Mouse (Mus musculus): ENCODE data around the gene Atoh7. TPM values are rescaled to one million over a fixed set of nuclear protein-coding genes. Genes with fewer than 3 reads are reported as not detected.

The Atoh7 gene
- polyA plus RNA-seq, 1 experiment from 2014 or later = not detected

DNA sequence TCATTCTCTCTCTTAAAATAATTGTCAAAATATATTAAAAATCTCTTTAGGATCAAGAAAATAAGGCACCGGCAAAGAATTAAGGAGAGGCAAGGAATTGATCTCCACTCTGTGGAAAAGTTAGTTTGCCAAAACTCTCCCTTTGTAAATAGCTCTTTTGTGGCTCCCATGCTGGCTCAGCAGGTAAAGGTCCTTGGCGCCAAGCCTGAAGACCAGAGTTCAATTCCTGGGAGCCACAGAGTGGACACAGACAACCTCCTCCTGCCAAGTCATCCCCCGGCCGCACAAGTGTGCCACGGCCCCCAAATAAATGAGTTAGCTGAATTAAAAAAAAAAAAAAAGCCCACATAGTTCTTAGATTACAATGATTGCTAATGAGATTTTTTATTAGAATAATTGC lies 36.8 kb upstream of the Atoh7 start:
- Histone ChIP-seq H3K9ac (replicated peaks; ENCODE audit: low read length) (no peak overlapping the region), H3K4me1 (ENCODE audit: insufficient read depth, low read length) (0 out of 2 replicates have a peak, but pooled peaks cover 8% of the 10 kb centered on the region), H3K27me3 (ENCODE audit: insufficient read depth, low read length) (no peaks in the 10 kb centered on the region), H3K9me3 (ENCODE audit: low read length) (no peaks in the 10 kb centered on the region), H3K4me3 (ENCODE audit: low read length) (no peak overlapping the region), H3K36me3 (ENCODE audit: insufficient read depth, low read length) (no peaks in the 10 kb centered on the region), H3K4me2 (replicated peaks; ENCODE audit: low read depth, low read length) (no peak overlapping the region), H3K27ac (ENCODE audit: low read length) (no peak overlapping the region)
- WGBS = 92% methylated on average over 5 of the region's 5 CpGs
- ATAC-seq (ENCODE audit: low FRiP score, low TSS enrichment) = no peak

DNA sequence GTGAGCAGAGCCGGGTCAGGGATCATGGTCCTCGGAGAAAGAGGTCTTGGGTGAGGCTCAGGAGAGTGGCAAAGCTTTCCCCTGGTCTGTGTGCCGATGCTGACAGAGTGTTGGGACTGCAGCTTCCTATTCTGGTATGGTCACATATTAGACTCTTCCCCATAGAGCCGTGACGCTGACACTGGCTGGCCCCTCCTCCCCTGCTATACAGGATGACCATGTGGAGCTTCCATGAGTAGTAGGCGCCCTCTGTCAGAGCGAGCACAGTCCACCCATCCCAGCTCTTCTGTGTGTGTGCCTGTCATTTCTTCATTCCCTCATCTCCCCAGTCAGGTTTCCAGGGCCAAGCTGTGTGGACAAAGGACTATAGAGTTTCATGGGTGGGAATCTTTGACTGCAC lies 36.1 kb upstream of the Atoh7 start:
- no peaks in the 10 kb centered on the region for H3K27me3 ChIP-seq (ENCODE audit: insufficient read depth, low read length)
- no peak overlapping the region for H3K4me2 ChIP-seq (replicated peaks; ENCODE audit: low read depth, low read length)
- H3K9me3 ChIP-seq (ENCODE audit: low read length) = no peaks in the 10 kb centered on the region
- no peak for ATAC-seq (ENCODE audit: low FRiP score, low TSS enrichment)
- no peaks in the 10 kb centered on the region for H3K36me3 ChIP-seq (ENCODE audit: insufficient read depth, low read length)
- H3K27ac ChIP-seq (ENCODE audit: low read length) = no peak overlapping the region
- H3K4me3 ChIP-seq (ENCODE audit: low read length) = no peak overlapping the region
- 77% methylated on average over 7 of the region's 7 CpGs for WGBS
- H3K4me1 ChIP-seq (ENCODE audit: insufficient read depth, low read length) = 0 out of 2 replicates have a peak, but pooled peaks cover 8% of the 10 kb centered on the region
- no peak overlapping the region for H3K9ac ChIP-seq (replicated peaks; ENCODE audit: low read length)

DNA sequence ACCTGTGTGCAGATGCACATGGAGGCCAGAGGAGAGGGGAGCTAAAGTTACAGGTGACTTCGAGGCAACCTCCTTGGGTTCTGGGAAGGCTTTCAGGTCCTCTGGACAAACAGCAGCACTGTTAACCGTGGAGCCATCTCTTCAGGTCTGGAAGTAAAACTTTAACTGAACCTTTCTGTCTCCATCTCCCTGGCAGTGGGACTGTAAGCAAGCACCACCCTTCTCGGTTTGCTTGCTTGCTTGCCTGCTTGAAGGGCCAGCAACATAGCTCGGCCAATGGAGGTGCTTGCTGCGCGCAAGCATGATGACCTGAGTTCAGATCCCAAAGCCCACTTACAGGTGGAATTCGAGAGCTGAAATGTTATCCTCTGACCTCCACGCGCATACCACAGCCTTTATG lies 34.9 kb upstream of the Atoh7 start:
- H3K9ac ChIP-seq (replicated peaks; ENCODE audit: low read length) = no peak overlapping the region
- no peak for ATAC-seq (ENCODE audit: low FRiP score, low TSS enrichment)
- H3K4me2 ChIP-seq (replicated peaks; ENCODE audit: low read depth, low read length) = no peak overlapping the region
- H3K27me3 ChIP-seq (ENCODE audit: insufficient read depth, low read length) = no peaks in the 10 kb centered on the region
- H3K27ac ChIP-seq (ENCODE audit: low read length) = no peak overlapping the region
- H3K36me3 ChIP-seq (ENCODE audit: insufficient read depth, low read length) = 0 out of 2 replicates have a peak, but pooled peaks cover 2% of the 10 kb centered on the region
- H3K4me1 ChIP-seq (ENCODE audit: insufficient read depth, low read length) = 0 out of 2 replicates have a peak, but pooled peaks cover 8% of the 10 kb centered on the region
- 0 out of 2 replicates have a peak, but pooled peaks cover 4% of the 10 kb centered on the region for H3K9me3 ChIP-seq (ENCODE audit: low read length)
- 83% methylated on average over 9 of the region's 9 CpGs for WGBS
- H3K4me3 ChIP-seq (ENCODE audit: low read length) = no peak overlapping the region

DNA sequence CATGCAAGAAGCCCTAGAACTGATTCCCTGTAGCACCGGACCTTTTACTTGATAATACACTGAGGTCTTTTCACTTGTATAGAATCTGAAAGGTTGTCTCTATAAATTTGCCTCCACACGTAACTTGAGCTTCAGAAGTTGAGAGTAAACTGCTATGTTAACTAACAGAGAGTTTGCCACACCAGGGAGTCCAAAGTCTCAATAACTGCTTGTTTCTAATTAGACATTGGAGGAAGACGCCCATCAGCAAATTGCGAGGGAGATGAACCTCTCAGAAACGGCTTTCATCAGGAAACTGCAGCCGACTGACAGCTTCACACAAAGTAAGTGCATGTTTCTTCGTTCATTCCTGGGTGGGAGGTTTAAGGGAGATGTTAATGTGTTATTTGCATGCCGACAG lies 33.9 kb upstream of the Atoh7 start:
- Histone ChIP-seq H3K4me2 (replicated peaks; ENCODE audit: low read depth, low read length) (no peak overlapping the region), H3K4me1 (ENCODE audit: insufficient read depth, low read length) (0 out of 2 replicates have a peak, but pooled peaks cover 6% of the 10 kb centered on the region), H3K9ac (replicated peaks; ENCODE audit: low read length) (no peak overlapping the region), H3K4me3 (ENCODE audit: low read length) (no peak overlapping the region), H3K27me3 (ENCODE audit: insufficient read depth, low read length) (no peaks in the 10 kb centered on the region), H3K9me3 (ENCODE audit: low read length) (0 out of 2 replicates have a peak, but pooled peaks cover 4% of the 10 kb centered on the region), H3K36me3 (ENCODE audit: insufficient read depth, low read length) (0 out of 2 replicates have a peak, but pooled peaks cover 2% of the 10 kb centered on the region), H3K27ac (ENCODE audit: low read length) (no peak overlapping the region)
- whole genome bisulfite sequencing = 58% methylated on average over 8 of the region's 8 CpGs
- ATAC-seq (ENCODE audit: low FRiP score, low TSS enrichment) = no peak

DNA sequence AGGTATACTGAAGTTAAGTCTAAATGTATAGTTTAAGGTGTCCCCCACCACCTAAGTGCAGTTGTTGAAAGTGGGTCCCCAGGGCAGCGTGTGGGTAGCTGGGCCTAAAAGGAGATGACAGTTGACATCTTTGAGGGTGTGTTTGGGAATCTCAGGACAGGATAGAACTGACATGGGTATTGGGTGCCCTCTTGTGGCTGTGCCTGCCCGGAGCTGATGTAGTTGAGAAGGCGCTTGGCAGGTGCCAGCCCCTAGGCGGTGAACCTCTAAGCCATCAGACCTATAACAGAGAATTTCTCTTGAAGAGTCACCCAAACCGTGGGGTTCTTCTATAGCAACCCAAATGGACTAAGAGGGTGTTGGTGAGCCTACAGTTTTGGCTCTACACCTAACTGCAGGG lies 33.5 kb upstream of the Atoh7 start:
- 4% methylated on average over 5 of the region's 5 CpGs for WGBS
- Histone ChIP-seq H3K4me3 (ENCODE audit: low read length) (no peak overlapping the region), H3K9me3 (ENCODE audit: low read length) (0 out of 2 replicates have a peak, but pooled peaks cover 4% of the 10 kb centered on the region), H3K4me1 (ENCODE audit: insufficient read depth, low read length) (0 out of 2 replicates have a peak, but pooled peaks cover 3% of the 10 kb centered on the region), H3K4me2 (replicated peaks; ENCODE audit: low read depth, low read length) (no peak overlapping the region), H3K27me3 (ENCODE audit: insufficient read depth, low read length) (no peaks in the 10 kb centered on the region), H3K36me3 (ENCODE audit: insufficient read depth, low read length) (0 out of 2 replicates have a peak, but pooled peaks cover 2% of the 10 kb centered on the region), H3K27ac (ENCODE audit: low read length) (no peak overlapping the region), H3K9ac (replicated peaks; ENCODE audit: low read length) (no peak overlapping the region)
- peak; percentile 80 for ATAC-seq (ENCODE audit: low FRiP score, low TSS enrichment)

DNA sequence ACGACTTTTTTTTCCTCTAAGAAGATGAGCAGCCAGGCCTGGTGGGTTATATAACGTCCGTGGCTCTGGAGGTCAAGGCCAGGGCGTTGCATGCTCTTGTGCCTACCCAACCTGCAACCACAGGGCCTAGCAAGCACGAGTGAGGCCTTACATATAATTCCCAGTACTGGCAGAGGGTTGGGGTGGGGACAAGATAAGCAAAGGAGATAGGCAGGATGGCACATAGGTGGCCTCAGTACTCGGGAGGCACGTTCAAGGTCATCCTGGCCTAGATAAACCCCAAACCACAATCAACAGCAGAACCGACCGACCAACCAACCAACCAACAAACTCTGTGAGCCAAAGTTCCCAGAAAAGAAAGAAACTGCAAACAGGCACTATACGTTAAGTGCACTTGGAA lies 13.1 kb upstream of the Atoh7 start:
- Histone ChIP-seq H3K9me3 (ENCODE audit: low read length) (no peaks in the 10 kb centered on the region), H3K27ac (ENCODE audit: low read length) (no peak overlapping the region), H3K36me3 (ENCODE audit: insufficient read depth, low read length) (no peaks in the 10 kb centered on the region), H3K9ac (replicated peaks; ENCODE audit: low read length) (no peak overlapping the region), H3K4me1 (ENCODE audit: insufficient read depth, low read length) (0 out of 2 replicates have a peak, but pooled peaks cover 10% of the 10 kb centered on the region), H3K27me3 (ENCODE audit: insufficient read depth, low read length) (0 out of 2 replicates have a peak, but pooled peaks cover 2% of the 10 kb centered on the region), H3K4me2 (replicated peaks; ENCODE audit: low read depth, low read length) (no peak overlapping the region), H3K4me3 (ENCODE audit: low read length) (no peak overlapping the region)
- WGBS = 74% methylated on average over 10 of the region's 10 CpGs
- ATAC-seq (ENCODE audit: low FRiP score, low TSS enrichment) = no peak

DNA sequence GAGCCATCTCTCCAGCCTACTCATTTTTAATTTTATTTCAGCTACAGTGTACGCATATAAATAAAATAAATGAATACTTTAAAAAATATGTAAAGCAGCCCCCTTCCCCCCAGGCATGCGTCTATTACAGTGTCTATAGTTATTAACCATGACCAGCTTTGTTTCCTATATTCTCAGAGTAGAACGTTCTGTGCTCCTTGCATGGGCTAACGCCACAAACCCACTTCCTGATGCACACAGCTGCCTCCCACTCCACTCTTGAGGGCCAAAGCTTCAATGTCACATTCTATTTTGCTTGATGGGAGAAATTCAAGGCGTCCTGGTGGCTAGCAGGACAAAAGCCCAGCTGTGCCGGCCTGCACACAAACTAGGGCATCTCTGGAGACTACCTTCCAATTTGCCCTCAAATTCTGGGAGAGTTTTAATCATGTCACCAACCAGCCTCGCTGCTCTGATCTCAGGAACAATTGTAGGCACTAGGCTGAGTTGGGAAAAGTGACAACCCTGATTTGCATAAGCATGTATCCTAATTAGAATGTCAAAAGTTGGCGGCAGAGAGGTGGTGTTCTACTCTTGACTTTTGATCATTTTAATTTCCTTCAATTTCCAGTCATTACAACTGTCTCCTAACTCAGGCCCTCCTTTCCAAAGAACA lies 10.2 kb upstream of the Atoh7 start:
- Histone ChIP-seq H3K9ac (replicated peaks; ENCODE audit: low read length) (peak overlapping the region; percentile 63), H3K4me3 (ENCODE audit: low read length) (peak overlapping the region; percentile 45)
- no peak for ATAC-seq (ENCODE audit: low FRiP score, low TSS enrichment)

DNA sequence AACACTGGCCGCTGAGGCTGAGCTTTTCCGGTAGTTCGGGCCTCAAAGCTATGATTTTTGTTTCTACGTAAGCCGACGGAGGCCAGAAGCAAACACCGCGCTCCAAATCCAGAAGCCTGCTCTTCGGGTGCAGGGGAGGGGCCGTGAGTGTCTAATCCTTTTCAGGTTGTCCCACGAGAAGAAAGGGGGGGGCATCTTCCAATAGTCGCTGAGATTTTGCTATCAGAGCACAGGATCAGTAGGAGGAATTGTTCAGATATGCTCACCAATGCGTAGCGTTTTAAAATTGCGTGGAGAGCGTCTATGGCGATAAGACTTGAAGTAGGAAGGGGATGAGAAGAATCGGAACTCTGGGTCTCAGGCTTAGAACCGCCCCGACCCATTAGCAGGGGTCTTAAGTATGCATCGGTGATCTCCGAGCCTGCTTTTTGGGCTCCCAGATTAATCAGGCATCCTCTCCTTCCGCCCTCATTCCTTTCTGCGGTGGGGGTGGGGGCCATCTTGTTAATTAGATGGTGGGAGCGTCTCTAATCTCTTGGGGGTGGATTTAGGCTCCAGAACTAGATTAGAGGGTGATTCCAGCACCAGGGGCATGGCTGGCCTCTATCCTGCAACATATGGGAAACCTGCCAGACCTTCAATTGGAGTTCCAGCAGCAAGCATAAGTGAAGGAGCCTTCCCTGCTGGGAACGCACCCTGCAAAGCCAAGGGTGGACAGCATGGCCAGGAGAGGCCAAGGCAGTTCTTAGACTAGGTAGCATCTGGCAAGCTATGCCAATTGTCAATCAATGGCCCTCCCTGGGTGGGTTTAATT lies 9.5 kb upstream of the Atoh7 start:
- 0 out of 2 replicates have a peak, but pooled peaks cover 2% of the 10 kb centered on the region for H3K27me3 ChIP-seq (ENCODE audit: insufficient read depth, low read length)
- 4% methylated on average over 26 of the region's 26 CpGs for WGBS

More for the DNA sequence above, 10.2 kb upstream of the Atoh7 start:
- peak overlapping the region; percentile 79 for H3K4me2 ChIP-seq (replicated peaks; ENCODE audit: low read depth, low read length)
- 0 out of 2 replicates have a peak, but pooled peaks cover 2% of the 10 kb centered on the region for H3K27me3 ChIP-seq (ENCODE audit: insufficient read depth, low read length)
- H3K27ac ChIP-seq (ENCODE audit: low read length) = no peak overlapping the region
- 41% methylated on average over 8 of the region's 8 CpGs for WGBS
- 0 out of 2 replicates have a peak, but pooled peaks cover 10% of the 10 kb centered on the region for H3K4me1 ChIP-seq (ENCODE audit: insufficient read depth, low read length)
- H3K9me3 ChIP-seq (ENCODE audit: low read length) = no peaks in the 10 kb centered on the region
- no peaks in the 10 kb centered on the region for H3K36me3 ChIP-seq (ENCODE audit: insufficient read depth, low read length)

DNA sequence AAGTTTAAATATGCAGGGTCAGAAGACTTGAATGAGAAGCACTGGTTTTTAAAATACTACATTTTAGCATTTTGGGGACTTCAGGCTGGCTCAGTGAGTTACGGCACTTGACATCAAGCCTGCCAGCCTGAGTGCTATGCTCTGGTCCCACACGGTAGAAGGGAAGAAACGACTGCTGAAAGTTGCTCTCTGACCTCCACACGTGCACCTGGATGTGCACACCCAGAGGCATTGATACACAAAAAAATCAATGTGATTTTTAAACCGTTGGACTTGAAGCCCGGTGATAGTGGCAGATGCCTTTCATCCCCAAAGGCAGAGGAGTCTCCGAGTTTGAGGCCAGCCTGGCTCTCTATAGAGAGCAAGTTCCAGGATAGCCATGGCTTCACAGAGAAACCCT lies 7.5 kb upstream of the Atoh7 start:
- H3K9me3 ChIP-seq (ENCODE audit: low read length) = no peaks in the 10 kb centered on the region
- no peak overlapping the region for H3K9ac ChIP-seq (replicated peaks; ENCODE audit: low read length)
- H3K4me3 ChIP-seq (ENCODE audit: low read length) = no peak overlapping the region
- WGBS = 64% methylated on average over 7 of the region's 7 CpGs
- H3K36me3 ChIP-seq (ENCODE audit: insufficient read depth, low read length) = no peaks in the 10 kb centered on the region
- no peak overlapping the region for H3K27ac ChIP-seq (ENCODE audit: low read length)
- no peak overlapping the region for H3K4me2 ChIP-seq (replicated peaks; ENCODE audit: low read depth, low read length)
- H3K27me3 ChIP-seq (ENCODE audit: insufficient read depth, low read length) = 0 out of 2 replicates have a peak, but pooled peaks cover 2% of the 10 kb centered on the region
- 0 out of 2 replicates have a peak, but pooled peaks cover 10% of the 10 kb centered on the region for H3K4me1 ChIP-seq (ENCODE audit: insufficient read depth, low read length)
- ATAC-seq (ENCODE audit: low FRiP score, low TSS enrichment) = no peak

More for the DNA sequence above, 9.5 kb upstream of the Atoh7 start:
- ATAC-seq (ENCODE audit: low FRiP score, low TSS enrichment) = no peak
- no peaks in the 10 kb centered on the region for H3K9me3 ChIP-seq (ENCODE audit: low read length)
- no peak overlapping the region for H3K27ac ChIP-seq (ENCODE audit: low read length)
- H3K9ac ChIP-seq (replicated peaks; ENCODE audit: low read length) = peak overlapping the region; percentile 63
- 0 out of 2 replicates have a peak, but pooled peaks cover 10% of the 10 kb centered on the region for H3K4me1 ChIP-seq (ENCODE audit: insufficient read depth, low read length)
- H3K4me2 ChIP-seq (replicated peaks; ENCODE audit: low read depth, low read length) = peak overlapping the region; percentile 79
- H3K36me3 ChIP-seq (ENCODE audit: insufficient read depth, low read length) = no peaks in the 10 kb centered on the region
- peak overlapping the region; percentile 45 for H3K4me3 ChIP-seq (ENCODE audit: low read length)

Measured in kidney, embryonic 16.5 days (tissue).